Mouse (Mus musculus) bone marrow macrophage, adult 2 months (primary cell): ENCODE data around the gene Smyd1. TPM values are rescaled to one million over a fixed set of nuclear protein-coding genes. Genes with fewer than 3 reads are reported as not detected.

Source experiments
- H3K27ac ChIP-seq: 2 replicates; pipeline ENCODE4 v1.5.1; 2012; ENCODE audit warnings: low read depth, low read length; ENCODE audit not compliant: insufficient read depth
- H3K4me1 ChIP-seq: 2 replicates; pipeline ENCODE4 v1.6.1; 2012; ENCODE audit warnings: low read length; ENCODE audit not compliant: control insufficient read depth, insufficient read depth
- H3K4me3 ChIP-seq: 2 replicates; pipeline ENCODE4 v1.5.1; 2012; ENCODE audit warnings: mild to moderate bottlenecking, low read length, moderate library complexity; ENCODE audit not compliant: insufficient read depth
- CTCF ChIP-seq: IDR thresholded peaks from 2 replicates; pipeline ENCODE4 v1.5.1; 2012; ENCODE audit warnings: low read depth, mild to moderate bottlenecking, low read length, moderate library complexity
- POLR2A ChIP-seq: IDR thresholded peaks from 2 replicates; pipeline ENCODE4 v1.6.1; 2012; ENCODE audit warnings: mild to moderate bottlenecking, low read depth, low read length, borderline replicate concordance
- polyA plus RNA-seq: library from polyadenylated mRNA; stranded (reverse); fragments of >200 nt; gene quantifications from 2 replicates; pipeline ENCODE4 v1.2.4, GENCODE M21; 2012; ENCODE audit not compliant: missing spikeins, insufficient read depth, insufficient read length

Smyd1 gene
- polyA plus RNA-seq, 1 experiment = not detected

GRCm38 (mm10) chr6:71193151-71193740, 128.8 kb downstream of the Smyd1 start:
- H3K27ac ChIP-seq = peak overlapping the region; percentile 22
- H3K4me3 ChIP-seq = no peak overlapping the region
- TF ChIP-seq CTCF (no peak), POLR2A (no peak)

GRCm38 (mm10) chr6:71190501-71190900, 131.5 kb downstream of the Smyd1 start:
- H3K27ac ChIP-seq = no peak overlapping the region
- H3K4me3 ChIP-seq = no peak overlapping the region
- TF ChIP-seq CTCF (no peak), POLR2A (no peak)
- peaks cover 8% of the 10 kb centered on the region; the same call in 1 of the 2 replicates for H3K4me1 ChIP-seq

More at GRCm38 (mm10) chr6:71193151-71193740, 128.8 kb downstream of the Smyd1 start:
- H3K4me1 ChIP-seq = peaks cover 24% of the 10 kb centered on the region

GRCm38 (mm10) chr6:71189578-71189977, 132.5 kb downstream of the Smyd1 start:
- TF ChIP-seq CTCF (no peak), POLR2A (no peak)
- H3K4me3 ChIP-seq = no peak overlapping the region
- no peak overlapping the region for H3K27ac ChIP-seq
- H3K4me1 ChIP-seq = peaks cover 8% of the 10 kb centered on the region; the same call in 1 of the 2 replicates

GRCm38 (mm10) chr6:71184941-71185604, 137.0 kb downstream of the Smyd1 start:
- TF ChIP-seq POLR2A = no peak
- no peak for TF ChIP-seq CTCF
- H3K4me1 ChIP-seq = peaks cover 4% of the 10 kb centered on the region; the same call in 1 of the 2 replicates
- no peak overlapping the region for H3K27ac ChIP-seq
- H3K4me3 ChIP-seq = no peak overlapping the region

GRCm38 (mm10) chr6:71180596-71180995, 141.4 kb downstream of the Smyd1 start:
- H3K27ac ChIP-seq = no peak overlapping the region
- no peaks in the 10 kb centered on the region for H3K4me1 ChIP-seq
- TF ChIP-seq CTCF = no peak
- TF ChIP-seq POLR2A = no peak
- no peak overlapping the region for H3K4me3 ChIP-seq

GRCm38 (mm10) chr6:71172812-71173580, 149.0 kb downstream of the Smyd1 start:
- no peak overlapping the region for H3K4me3 ChIP-seq
- no peaks in the 10 kb centered on the region for H3K4me1 ChIP-seq
- H3K27ac ChIP-seq = no peak overlapping the region
- TF ChIP-seq POLR2A = no peak
- TF ChIP-seq CTCF = no peak

- Histone ChIP-seq H3K27ac (no peak overlapping the region), H3K4me1 (no peaks in the 10 kb centered on the region), H3K4me3 (no peak overlapping the region)
- TF ChIP-seq POLR2A (no peak), CTCF (no peak)
Measured at GRCm38 (mm10) chr6:71166551-71167169, 155.4 kb downstream of the Smyd1 start.

- H3K4me1 ChIP-seq = no peaks in the 10 kb centered on the region
- TF ChIP-seq POLR2A (no peak), CTCF (no peak)
- H3K27ac ChIP-seq = no peak overlapping the region
- no peak overlapping the region for H3K4me3 ChIP-seq
Measured at GRCm38 (mm10) chr6:71164394-71164793, 157.6 kb downstream of the Smyd1 start.

Other genes starting within 250 kb of the Smyd1 start
- gene Thnsl2, start 177.8 kb downstream of the Smyd1 start, polyA plus RNA-seq = not detected in 2 replicates
- gene Fabp1, start 122.4 kb downstream of the Smyd1 start, polyA plus RNA-seq = not detected in 2 replicates
- 112 and 123 TPM in 2 replicates for gene Krcc1, start 50.6 kb downstream of the Smyd1 start, polyA plus RNA-seq
- not detected in 2 replicates for gene Cd8b1, start 555 bp upstream of the Smyd1 start, polyA plus RNA-seq
- 0.25 TPM in 1 of 2 replicates, not detected in the other for gene Cd8a, start 51.2 kb upstream of the Smyd1 start, polyA plus RNA-seq
- gene Rmnd5a, start 118.4 kb upstream of the Smyd1 start, polyA plus RNA-seq = 52.9 and 59.1 TPM in 2 replicates
- 27.2 and 29.2 TPM in 2 replicates for gene Rnf103, start 171.7 kb upstream of the Smyd1 start, polyA plus RNA-seq
- gene Chmp3, start 221.6 kb upstream of the Smyd1 start, polyA plus RNA-seq = 226 and 254 TPM in 2 replicates